25 mouse cellular contexts compared by ENCODE assay signal in genomic region chr19:57737475-57737874, GRCm38 (mm10).
DNase-seq lines count a peak whose midpoint lies in the region; ATAC-seq and TF ChIP-seq lines count a peak whose summit lies in the region.
"Had no signal": no experiment of that assay in that cellular context is flagged by ENCODE, and none has a peak within 500 bp of the region (broad histone marks: within the 10 kb centered on the region; RNA-seq: fewer than 3 reads in every experiment).

No protein-coding gene starts in this region.

- H3K4me3 ChIP-seq in hindbrain, postnatal 0 days (ENCODE audit: low read length): no peak overlapping the region
- no peak overlapping the region for H3K4me3 ChIP-seq in hindbrain, embryonic 10.5 days
- H3K4me3 ChIP-seq: embryonic facial prominence, embryonic 10.5 days; forebrain, embryonic 15.5 days; hindbrain, embryonic 12.5 days; limb, embryonic 15.5 days; megakaryocyte, embryonic 14.5 days; midbrain, embryonic 15.5 days; myocyte; neural tube, embryonic 13.5 days had no signal

- H3K9ac ChIP-seq in hindbrain, postnatal 0 days (replicated peaks; ENCODE audit: low read length): no peak overlapping the region
- H3K9ac ChIP-seq: forebrain, embryonic 15.5 days; hindbrain, embryonic 12.5 days; limb, embryonic 15.5 days; liver, embryonic 14.5 days; lung, embryonic 14.5 days; midbrain, embryonic 15.5 days; neural tube, embryonic 13.5 days had no signal

- no peak for TF ChIP-seq CTCF in hindbrain, postnatal 0 days (IDR thresholded peaks at IDR 0.05; ENCODE audit: low read depth)

- WGBS in hindbrain, postnatal 0 days: 66% methylated on average over 3 of the region's 3 CpGs
- WGBS in hindbrain, embryonic 10.5 days: 81% methylated on average over 3 of the region's 3 CpGs

- H3K36me3 ChIP-seq in hindbrain, postnatal 0 days (ENCODE audit: insufficient read depth, low read length): no peaks in the 10 kb centered on the region
- H3K36me3 ChIP-seq in hindbrain, embryonic 10.5 days: peaks cover 24% of the 10 kb centered on the region

- H3K4me2 ChIP-seq in hindbrain, postnatal 0 days (ENCODE audit: low read depth, low read length): no peak overlapping the region
- H3K4me2 ChIP-seq: forebrain, embryonic 15.5 days; heart, embryonic 11.5 days; hindbrain, embryonic 12.5 days; limb, embryonic 15.5 days; lung, embryonic 14.5 days; midbrain, embryonic 15.5 days; neural tube, embryonic 13.5 days had no signal

- H3K27me3 ChIP-seq in hindbrain, postnatal 0 days (ENCODE audit: insufficient read depth, low read length): no peaks in the 10 kb centered on the region
- no peaks in the 10 kb centered on the region for H3K27me3 ChIP-seq in hindbrain, embryonic 10.5 days (ENCODE audit: insufficient read depth, poor library complexity, severe bottlenecking)
- H3K27me3 ChIP-seq: forebrain, embryonic 15.5 days; hindbrain, embryonic 12.5 days; limb, embryonic 15.5 days; megakaryocyte, embryonic 14.5 days; midbrain, embryonic 15.5 days; neural tube, embryonic 13.5 days had no signal

- no peaks in the 10 kb centered on the region for H3K9me3 ChIP-seq in hindbrain, postnatal 0 days (ENCODE audit: low read length)
- H3K9me3 ChIP-seq in hindbrain, embryonic 10.5 days: no peaks in the 10 kb centered on the region
- H3K9me3 ChIP-seq: embryonic facial prominence, embryonic 10.5 days; forebrain, embryonic 15.5 days; hindbrain, embryonic 12.5 days; limb, embryonic 15.5 days; megakaryocyte, embryonic 14.5 days; midbrain, embryonic 15.5 days; neural tube, embryonic 13.5 days had no signal

- no peak for ATAC-seq in hindbrain, postnatal 0 days
- ATAC-seq in megakaryocyte-erythroid progenitor cell, adult 5-6 weeks (replicated peaks; ENCODE audit: low FRiP score, low TSS enrichment, poor library complexity, severe bottlenecking): no peak
- ATAC-seq: forebrain, embryonic 15.5 days; inflammation-experienced regulatory T-cells, adult 6 months; midbrain, embryonic 15.5 days had no signal

- H3K27ac ChIP-seq in hindbrain, postnatal 0 days: no peak overlapping the region
- H3K27ac ChIP-seq in hindbrain, embryonic 10.5 days: no peak overlapping the region
- H3K27ac ChIP-seq: embryonic facial prominence, embryonic 10.5 days; forebrain, embryonic 15.5 days; hindbrain, embryonic 12.5 days; kidney, postnatal 0 days; limb, embryonic 15.5 days; liver, embryonic 14.5 days; midbrain, embryonic 15.5 days; neural tube, embryonic 13.5 days had no signal

- H3K4me1 ChIP-seq in hindbrain, postnatal 0 days (ENCODE audit: insufficient read depth, low read length): no peaks in the 10 kb centered on the region
- H3K4me1 ChIP-seq in hindbrain, embryonic 10.5 days (replicated peaks): no peaks in the 10 kb centered on the region
- H3K4me1 ChIP-seq: embryonic facial prominence, embryonic 10.5 days; forebrain, embryonic 15.5 days; hindbrain, embryonic 12.5 days; limb, embryonic 15.5 days; megakaryocyte, embryonic 14.5 days; midbrain, embryonic 15.5 days; neural tube, embryonic 13.5 days had no signal

- peak; percentile 33 to 51 for DNase-seq in cerebellum, postnatal 14 days
- no peak for DNase-seq in cerebellum, adult 9-11 months
- DNase-seq in hindbrain, postnatal 0 days (ENCODE audit: low spot score): peak; percentile 30
- no peak for DNase-seq in hindbrain, embryonic 10.5 days (ENCODE audit: low spot score)
- peak; percentile 14 for DNase-seq in NIH3T3 (ENCODE audit: low read depth)
- DNase-seq in ovary, adult 18-20 months (ENCODE audit: low spot score): no peak
- DNase-seq: cerebellum, adult 18-20 months; kidney, adult 18-20 months; layer of hippocampus, adult 9-11 months; lung, embryonic 14.5 days; lung, postnatal 36 days; thymus, postnatal 14 days had no signal

Comparison
In these comparisons a context has a peak if more than half of its experiments do, and no peak if none do; other contexts are left out.
1. DNase-seq: peak in cerebellum, postnatal 14 days (2 of 2), hindbrain, postnatal 0 days (single experiment) and NIH3T3 (single experiment); none in cerebellum, adult 9-11 months (single experiment), hindbrain, embryonic 10.5 days (single experiment) and ovary, adult 18-20 months (single experiment).